Mouse (Mus musculus): ENCODE measurements at regions not wholly inside any gene's neighbourhood (a gene's known extent, or its start where the extent isn't known, plus 50 kb on each side); places are given as distances from the start of the nearest gene placed in this dataset.

- WGBS: 81% methylated on average over 6 of the region's 6 CpGs
Measured at GRCm38 (mm10) chr15:93986631-93987429, 391.1 kb upstream of the Prickle1 start.

GRCm38 (mm10) chr15:93982091-93982490, 386.4 kb upstream of the Prickle1 start:
- DNase-seq (ENCODE audit: low read depth, low spot score): no peak
- WGBS: 86% methylated on average over 9 of the region's 9 CpGs

More at GRCm38 (mm10) chr15:93986631-93987429, 391.1 kb upstream of the Prickle1 start:
- DNase-seq (ENCODE audit: low read depth, low spot score): no peak

GRCm38 (mm10) chr15:93977494-93977893, 381.8 kb upstream of the Prickle1 start:
- no peak for DNase-seq (ENCODE audit: low read depth, low spot score)
- 81% methylated on average over 5 of the region's 5 CpGs for WGBS

- 29% methylated on average over 7 of the region's 7 CpGs for WGBS
- peak; percentile 13 for DNase-seq (ENCODE audit: low read depth, low spot score)
Measured at GRCm38 (mm10) chr15:93974727-93975126, 379.0 kb upstream of the Prickle1 start.

GRCm38 (mm10) chr15:93972979-93973378, 377.3 kb upstream of the Prickle1 start:
- 20% methylated on average over 5 of the region's 5 CpGs for WGBS

GRCm38 (mm10) chr15:93961950-93962349, 366.3 kb upstream of the Prickle1 start:
- DNase-seq (ENCODE audit: low read depth, low spot score): no peak

More at GRCm38 (mm10) chr15:93972979-93973378, 377.3 kb upstream of the Prickle1 start:
- no peak for DNase-seq (ENCODE audit: low read depth, low spot score)

- DNase-seq (ENCODE audit: low read depth, low spot score): no peak
Measured at GRCm38 (mm10) chr15:93959931-93960330, 364.2 kb upstream of the Prickle1 start.

GRCm38 (mm10) chr15:93958086-93958485, 362.4 kb upstream of the Prickle1 start:
- no peak for DNase-seq (ENCODE audit: low read depth, low spot score)
- WGBS: 96% methylated on average over 1 of the region's 1 CpGs

More at GRCm38 (mm10) chr15:93959931-93960330, 364.2 kb upstream of the Prickle1 start:
- 55% methylated on average over 8 of the region's 8 CpGs for WGBS

- no peak for DNase-seq (ENCODE audit: low read depth, low spot score)
- WGBS: 98% methylated on average over 11 of the region's 11 CpGs
Measured at GRCm38 (mm10) chr15:93956801-93957200, 361.1 kb upstream of the Prickle1 start.

- no peak for DNase-seq (ENCODE audit: low read depth, low spot score)
- 72% methylated on average over 1 of the region's 1 CpGs for WGBS
Measured at GRCm38 (mm10) chr15:93953548-93953947, 357.9 kb upstream of the Prickle1 start.

- 76% methylated on average over 1 of the region's 1 CpGs for WGBS
- DNase-seq (ENCODE audit: low read depth, low spot score): no peak
Measured at GRCm38 (mm10) chr15:93950441-93950840, 354.8 kb upstream of the Prickle1 start.

- no peak for DNase-seq (ENCODE audit: low read depth, low spot score)
- 71% methylated on average over 4 of the region's 4 CpGs for WGBS
Measured at GRCm38 (mm10) chr15:93948902-93949301, 353.2 kb upstream of the Prickle1 start.

GRCm38 (mm10) chr15:93943545-93943944, 347.9 kb upstream of the Prickle1 start:
- WGBS: 35% methylated on average over 12 of the region's 12 CpGs
- DNase-seq (ENCODE audit: low read depth, low spot score): no peak

GRCm38 (mm10) chr15:93932971-93933496, 337.3 kb upstream of the Prickle1 start:
- WGBS: 48% methylated on average over 5 of the region's 5 CpGs
- no peak for DNase-seq (ENCODE audit: low read depth, low spot score)

- no peak for DNase-seq (ENCODE audit: low read depth, low spot score)
- 74% methylated on average over 6 of the region's 6 CpGs for WGBS
Measured at GRCm38 (mm10) chr15:93926842-93927241, 331.2 kb upstream of the Prickle1 start.

GRCm38 (mm10) chr15:93926262-93926661, 330.6 kb upstream of the Prickle1 start:
- DNase-seq (ENCODE audit: low read depth, low spot score): no peak

GRCm38 (mm10) chr15:93921457-93922234, 326.0 kb upstream of the Prickle1 start:
- 48% methylated on average over 6 of the region's 6 CpGs for WGBS
- no peak for DNase-seq (ENCODE audit: low read depth, low spot score)

- DNase-seq (ENCODE audit: low read depth, low spot score): no peak
- WGBS: 77% methylated on average over 5 of the region's 5 CpGs
Measured at GRCm38 (mm10) chr15:93920996-93921395, 325.3 kb upstream of the Prickle1 start.

GRCm38 (mm10) chr15:93919577-93919976, 323.9 kb upstream of the Prickle1 start:
- DNase-seq (ENCODE audit: low read depth, low spot score): no peak
- 93% methylated on average over 6 of the region's 6 CpGs for WGBS

- WGBS: 28% methylated on average over 3 of the region's 3 CpGs
- DNase-seq (ENCODE audit: low read depth, low spot score): no peak
Measured at GRCm38 (mm10) chr15:93916856-93917255, 321.2 kb upstream of the Prickle1 start.

Measured in large intestine, adult 2 months (tissue).